Mouse (Mus musculus) G1E-ER4 (cell line): ENCODE data around the gene Gprc6a. TPM values are rescaled to one million over a fixed set of nuclear protein-coding genes. Genes with fewer than 3 reads are reported as not detected.

Experiments used
- GATA1 ChIP-seq: IDR thresholded peaks from one replicate; pipeline ENCODE4 v1.8.0; 2012; ENCODE audit warnings: low read length, inconsistent platforms
- polyA plus RNA-seq: library from polyadenylated mRNA; stranded (reverse); fragments of >175 nt; gene quantifications from 2 replicates; pipeline ENCODE4 v1.2.3, GENCODE M21; 2012

Gprc6a gene
- polyA plus RNA-seq, 1 experiment: not detected

DNA sequence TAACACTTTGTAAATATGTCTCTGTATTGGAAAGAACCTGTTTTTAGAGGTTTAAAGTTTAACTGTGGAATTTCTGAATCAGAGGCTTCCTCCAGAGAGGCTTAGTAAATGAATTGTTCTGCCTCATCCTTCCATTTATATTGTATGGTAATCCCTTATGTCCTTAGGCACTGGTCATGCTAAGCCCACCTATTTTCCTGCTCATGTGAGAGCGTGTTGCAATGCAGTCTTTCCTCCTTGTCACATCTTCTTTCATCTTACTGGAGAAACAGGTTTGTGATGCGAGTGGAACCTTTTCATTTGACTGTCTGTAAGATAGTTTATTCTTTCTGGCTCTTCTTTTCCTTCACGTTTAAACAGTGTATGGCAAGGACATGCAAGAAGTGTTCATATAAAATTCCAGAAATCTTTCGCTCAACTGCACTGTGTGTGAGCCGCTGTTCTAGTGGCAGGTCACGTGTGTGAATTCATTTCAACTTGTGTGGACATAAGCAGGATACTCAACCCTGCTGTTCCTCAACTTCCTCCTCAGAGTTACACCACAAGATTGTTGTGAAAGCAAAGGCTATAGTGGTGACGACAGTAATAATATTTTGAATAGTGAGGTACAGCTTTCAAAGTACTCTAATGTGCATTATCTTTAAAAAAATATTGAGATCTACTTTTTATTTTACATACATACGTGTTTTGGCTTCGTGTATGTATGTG, 34.2 kb downstream of the Gprc6a start:
- no peak for TF ChIP-seq GATA1

DNA sequence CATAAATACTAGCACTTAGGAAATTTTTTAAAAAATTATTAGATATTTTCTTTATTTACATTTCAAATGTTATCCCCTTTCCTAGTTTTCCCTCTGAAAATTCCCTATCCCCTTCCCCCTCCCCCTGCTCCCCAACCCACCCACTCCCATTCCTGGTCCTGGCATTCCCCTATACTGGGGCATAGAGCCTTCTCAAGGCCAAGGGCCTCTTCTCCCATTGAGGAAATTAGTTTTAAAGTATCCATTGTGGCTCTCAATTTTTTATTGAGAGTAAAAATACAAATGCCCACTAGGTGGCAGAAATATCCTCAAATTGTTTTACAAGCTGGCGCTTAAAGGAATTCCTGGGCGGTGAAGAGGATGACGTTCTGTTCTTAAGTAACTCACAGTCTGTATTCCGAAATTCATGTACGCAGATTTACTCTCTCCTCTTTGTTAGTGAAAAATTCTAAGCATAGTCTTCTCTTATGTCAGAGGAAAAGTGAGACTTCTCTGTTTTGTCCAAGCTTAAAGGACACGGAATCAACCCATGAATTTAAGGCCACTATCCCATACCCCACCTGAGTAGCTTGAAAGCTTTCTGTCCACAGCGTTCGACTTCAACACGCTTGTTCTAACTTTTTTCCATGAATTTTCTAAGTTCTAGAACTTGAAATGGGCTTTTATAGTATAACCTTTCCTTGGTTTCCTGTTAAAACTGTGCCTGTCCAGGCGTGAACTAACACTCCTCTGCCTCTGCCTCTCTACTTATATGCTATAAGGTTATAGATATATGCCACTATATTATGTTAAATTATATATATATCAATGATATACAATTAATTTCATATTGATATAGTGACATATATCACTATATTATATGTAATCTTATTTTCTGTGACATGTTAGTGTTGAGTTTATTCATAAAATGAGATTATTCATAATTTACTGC, 36.0 kb downstream of the Gprc6a start:
- no peak for TF ChIP-seq GATA1

DNA sequence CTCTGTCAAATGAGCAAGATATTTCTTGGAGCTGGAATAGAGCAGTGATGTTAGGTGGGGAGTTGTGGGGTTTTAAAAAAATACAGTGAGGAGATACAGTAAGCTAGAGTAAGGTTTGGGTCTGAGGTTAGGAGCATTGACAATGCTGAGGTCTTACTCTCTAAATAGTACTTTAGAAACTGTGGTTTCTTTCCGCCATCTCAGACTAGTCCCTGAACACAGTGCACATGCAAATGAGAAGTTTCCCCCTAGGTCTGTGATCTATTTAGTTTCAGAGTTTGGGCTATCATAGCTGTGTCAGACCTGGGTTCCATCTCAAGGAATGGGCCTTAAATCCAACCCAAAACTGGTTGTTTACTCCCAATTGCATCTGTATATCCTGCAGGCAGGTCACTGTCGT, 39.7 kb downstream of the Gprc6a start:
- TF ChIP-seq GATA1: no peak

DNA sequence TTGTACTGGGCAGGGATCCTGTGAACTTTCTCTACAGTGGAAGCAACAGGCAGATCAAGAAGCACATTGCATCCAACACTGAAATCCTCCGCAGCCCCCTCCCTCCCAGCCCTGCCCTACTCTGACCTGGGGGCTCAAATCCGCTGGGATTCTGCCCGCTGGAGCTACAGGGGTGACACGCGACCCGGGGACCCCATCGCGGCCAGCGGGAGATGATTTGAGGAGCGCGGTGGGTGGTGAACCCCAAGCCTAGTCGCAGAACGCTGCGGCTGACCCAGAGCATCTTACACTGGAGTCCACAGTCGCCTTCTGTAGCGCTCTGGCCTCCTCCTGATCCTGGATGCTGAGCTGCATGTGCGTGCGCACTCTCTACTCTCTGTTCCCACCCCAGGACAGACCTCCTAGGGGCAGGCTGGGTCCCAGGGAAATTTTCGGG, 41.1 kb downstream of the Gprc6a start, which contains the start of gene Fam162b:
Gene Fam162b, minus strand, starts transcription at position 379 of the 436 bp plus-strand sequence.
- no peak for TF ChIP-seq GATA1

DNA sequence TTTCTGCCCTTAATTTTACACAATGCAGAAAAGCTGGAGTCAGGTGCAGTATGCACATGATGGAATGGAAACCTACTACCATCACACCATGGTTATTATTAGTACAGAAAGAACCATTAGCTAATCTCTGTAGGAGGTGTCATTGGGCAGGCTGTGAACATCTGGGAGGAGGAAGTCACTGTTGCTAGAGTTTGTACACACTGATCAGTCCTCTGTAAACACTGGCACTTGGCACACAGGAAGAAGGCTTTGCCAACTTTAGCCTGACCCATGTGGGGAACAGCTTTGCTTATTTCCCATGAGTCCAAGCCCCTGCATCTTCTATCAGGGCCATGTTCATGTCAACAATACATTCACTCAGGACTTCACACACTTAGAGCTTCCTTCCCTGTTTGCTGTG, 46.3 kb downstream of the Gprc6a start:
- no peak for TF ChIP-seq GATA1

DNA sequence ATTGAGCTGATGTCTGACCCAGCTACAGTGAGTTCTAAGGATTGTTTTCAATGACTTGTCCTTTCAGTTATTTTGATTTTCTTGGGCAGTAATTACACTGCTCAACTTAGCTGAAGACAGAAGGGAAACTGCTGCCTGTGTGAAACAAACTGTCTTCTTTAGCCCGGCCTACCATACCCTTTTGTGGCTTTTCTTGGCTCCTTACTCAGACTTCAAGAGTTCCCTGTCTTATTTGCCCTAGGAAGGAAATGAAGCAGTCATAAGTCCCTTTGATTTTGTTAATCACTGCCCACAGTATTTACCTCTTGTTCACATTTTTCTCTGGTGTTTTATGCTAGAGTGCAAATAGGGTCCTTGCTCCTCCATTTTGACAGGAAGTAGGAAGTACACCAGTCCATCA, 46.9 kb downstream of the Gprc6a start:
- TF ChIP-seq GATA1: no peak

DNA sequence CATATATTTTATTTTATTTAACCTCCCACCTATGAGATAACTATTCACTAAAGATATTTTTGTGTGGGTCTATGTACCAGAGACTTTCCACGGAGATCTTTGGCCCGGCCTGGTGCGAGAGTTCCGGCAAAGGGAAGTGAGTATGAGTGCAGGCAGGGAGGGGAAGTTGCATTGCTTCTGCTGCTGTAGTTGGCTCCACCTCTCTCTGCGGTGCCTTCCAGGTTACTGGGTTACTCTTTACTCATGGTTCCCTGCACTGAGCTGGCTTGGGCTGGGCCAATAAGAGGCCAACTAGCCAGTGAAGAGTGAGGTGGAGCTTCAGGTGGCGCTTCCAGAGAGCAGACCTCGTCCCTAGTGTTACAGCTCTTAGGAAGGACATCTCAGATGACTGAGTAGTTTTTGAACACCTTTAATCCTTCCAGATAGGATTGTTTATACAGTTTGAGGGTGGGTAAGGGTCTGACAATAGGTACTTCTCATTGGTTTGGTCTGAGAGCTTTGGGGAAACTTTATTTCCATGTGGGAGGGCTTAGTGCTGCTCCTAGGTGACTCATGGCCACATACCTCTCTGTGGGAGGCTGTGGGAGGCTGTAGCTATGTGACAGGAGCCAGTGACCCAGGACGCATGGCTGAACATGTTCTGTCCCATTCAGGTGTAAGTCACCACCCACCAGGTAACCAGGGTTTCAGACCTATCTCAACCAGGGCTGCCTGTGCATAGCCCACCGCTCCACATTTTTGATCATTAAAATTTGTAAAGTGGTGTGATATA, 59.9 kb downstream of the Gprc6a start:
- TF ChIP-seq GATA1: no peak

Other genes starting within 250 kb of the Gprc6a start
- not detected in 2 replicates for gene Gm49339, start 150.8 kb downstream of the Gprc6a start, polyA plus RNA-seq
- gene Lilr4b, start 150.8 kb downstream of the Gprc6a start, polyA plus RNA-seq: 0.08 TPM in 1 of 2 replicates, not detected in the other
- not detected in 2 replicates for gene Lilrb4a, start 140.5 kb downstream of the Gprc6a start, polyA plus RNA-seq
- not detected in 2 replicates for gene Fam162b, start 40.9 kb downstream of the Gprc6a start, polyA plus RNA-seq
- gene Rfx6, start 46.3 kb upstream of the Gprc6a start, polyA plus RNA-seq: not detected in 2 replicates